Mouse (Mus musculus) brown adipose tissue, adult 24 weeks (tissue): Measurements from ENCODE around the gene Rpl3. TPM values are rescaled to one million over a fixed set of nuclear protein-coding genes. Genes with fewer than 3 reads are reported as not detected.

Experiments
- H3K27ac ChIP-seq: fragments of 200-500 bp; replicated peaks from 2 replicates; pipeline ENCODE4 v1.5.1; 2012; ENCODE audit warnings: low read depth, mild to moderate bottlenecking, low read length
- H3K4me1 ChIP-seq: fragments of 200-500 bp; 2 replicates; pipeline ENCODE4 v1.6.1; 2012; ENCODE audit warnings: low read length, mixed read lengths; ENCODE audit not compliant: control insufficient read depth, insufficient read depth, insufficient read length
- H3K4me3 ChIP-seq: fragments of 200-500 bp; 2 replicates; pipeline ENCODE4 v1.5.1; 2012; ENCODE audit warnings: low read depth, mild to moderate bottlenecking, low read length, moderate library complexity; ENCODE audit not compliant: insufficient read depth
- polyA plus RNA-seq: library from polyadenylated mRNA; stranded (reverse); fragments of >200 nt; gene quantifications from 2 replicates; pipeline ENCODE4 v1.2.4, GENCODE M21; 2012; ENCODE audit not compliant: missing spikeins, insufficient read depth, insufficient read length

The Rpl3 gene
- polyA plus RNA-seq, result 424 and 522 TPM in 2 replicates

- 0 out of 2 replicates have a peak within 1 kb of the TSS, but pooled peaks have one; percentile 8 for H3K27ac ChIP-seq
- no peaks in the 10 kb centered on the region for H3K4me1 ChIP-seq
- H3K4me3 ChIP-seq, result peak within 1 kb of the TSS; percentile 78
Measured at GRCm38 (mm10) chr15:80091121-80091955, at the start of gene Rpl3, which contains the start of gene Syngr1. Gene Rpl3, minus strand, starts transcription at chr15:80091868. Gene Syngr1, plus strand, starts transcription at chr15:80091334.

DNA sequence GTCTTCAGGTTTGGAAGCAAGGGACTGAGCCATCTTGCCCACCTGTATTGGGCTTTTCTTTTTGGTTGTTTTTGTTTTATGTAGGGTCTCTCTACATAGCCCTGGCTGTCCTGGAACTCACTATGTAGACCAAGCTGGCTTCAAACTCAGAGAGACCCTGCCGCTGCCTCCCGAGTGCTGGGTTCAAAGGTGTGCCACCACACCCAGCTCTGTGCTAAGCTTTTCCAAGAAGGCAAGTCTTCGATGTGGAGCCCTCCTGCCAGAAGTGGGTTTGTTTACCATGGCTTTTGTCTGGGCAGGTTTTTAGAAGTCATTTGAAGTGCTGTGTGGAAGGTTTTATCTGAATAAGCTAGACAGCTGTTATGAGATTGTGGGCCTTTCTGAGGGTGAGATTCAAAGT, 49.2 kb upstream of the Rpl3 start:
- H3K4me1 ChIP-seq, result peaks cover 5% of the 10 kb centered on the region
- H3K4me3 ChIP-seq, result no peak overlapping the region
- H3K27ac ChIP-seq, result no peak overlapping the region

GRCm38 (mm10) chr15:80140302-80140701, 48.6 kb upstream of the Rpl3 start:
- Histone ChIP-seq H3K4me3 (no peak overlapping the region), H3K4me1 (peaks cover 5% of the 10 kb centered on the region), H3K27ac (no peak overlapping the region)

- Histone ChIP-seq H3K4me1 (peaks cover 5% of the 10 kb centered on the region), H3K27ac (no peak overlapping the region), H3K4me3 (no peak overlapping the region)
Measured at GRCm38 (mm10) chr15:80137945-80138791, 46.5 kb upstream of the Rpl3 start.

- H3K27ac ChIP-seq, result no peak overlapping the region
- no peak overlapping the region for H3K4me3 ChIP-seq
- H3K4me1 ChIP-seq, result peaks cover 5% of the 10 kb centered on the region
Measured at GRCm38 (mm10) chr15:80136645-80137044, 45.0 kb upstream of the Rpl3 start.

- Histone ChIP-seq H3K4me3 (no peak overlapping the region), H3K27ac (peak overlapping the region; percentile 51), H3K4me1 (peaks cover 5% of the 10 kb centered on the region)
Measured at GRCm38 (mm10) chr15:80135499-80135898, 43.8 kb upstream of the Rpl3 start.

DNA sequence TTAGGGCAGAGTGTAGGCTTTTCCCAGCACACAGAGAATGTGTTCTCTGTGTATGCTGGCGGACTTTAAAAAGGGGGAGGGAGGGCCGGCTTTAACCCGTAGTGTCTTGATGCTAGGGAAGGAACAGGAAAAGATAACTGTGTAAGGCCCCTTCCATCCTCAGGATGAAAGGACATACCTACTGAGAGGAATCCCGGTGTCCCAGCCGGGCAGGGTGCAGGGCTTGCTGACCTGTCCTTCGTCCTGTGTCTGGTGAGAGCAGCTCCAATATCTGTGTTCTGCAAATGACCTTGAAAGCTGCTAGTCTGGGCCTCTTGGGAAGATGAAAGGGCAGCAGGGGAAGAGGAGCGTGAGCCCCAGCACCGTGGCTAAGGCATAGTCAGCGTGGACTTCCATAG, 42.8 kb upstream of the Rpl3 start:
- peak overlapping the region; percentile 75 for H3K4me3 ChIP-seq
- peak overlapping the region; percentile 98 for H3K27ac ChIP-seq

GRCm38 (mm10) chr15:80133682-80134449, 42.2 kb upstream of the Rpl3 start:
- Histone ChIP-seq H3K4me1 (peaks cover 5% of the 10 kb centered on the region), H3K4me3 (peak overlapping the region; percentile 75), H3K27ac (peak overlapping the region; percentile 98)

More for the DNA sequence above, 42.8 kb upstream of the Rpl3 start:
- peaks cover 5% of the 10 kb centered on the region for H3K4me1 ChIP-seq

DNA sequence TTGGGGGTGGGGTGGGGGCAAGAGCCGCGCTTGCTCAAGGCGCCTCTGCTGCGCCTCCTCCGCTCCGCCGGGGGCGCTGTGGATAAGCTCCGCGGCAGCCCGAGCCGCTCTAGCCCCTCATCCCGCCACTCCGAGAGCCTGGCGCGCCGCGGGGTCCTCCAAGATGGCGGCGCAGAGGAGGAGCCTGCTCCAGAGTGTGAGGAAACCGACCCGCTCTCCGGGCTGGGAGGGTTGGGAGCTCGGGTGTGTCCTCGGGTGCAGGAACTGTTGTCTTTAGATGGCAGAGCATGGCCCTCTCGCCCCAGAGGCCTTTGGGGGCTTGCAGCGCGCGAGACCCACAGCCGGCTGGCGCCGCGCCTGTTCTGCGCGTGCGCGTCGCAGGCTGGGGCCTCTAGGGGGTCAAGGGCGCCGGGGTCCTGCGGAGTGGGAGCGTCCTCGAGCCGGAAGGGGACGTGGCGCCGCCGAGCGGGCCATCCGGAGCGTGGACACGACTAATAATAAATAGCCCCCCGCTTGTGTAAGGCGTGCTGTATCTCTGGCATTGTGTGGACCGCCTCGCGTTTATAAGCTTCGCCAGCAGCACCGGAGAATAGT, 41.4 kb upstream of the Rpl3 start, which contains the start of gene Tab1:
TSS of gene Tab1 (plus strand) at position 135 of the 594 bp plus-strand sequence.
- Histone ChIP-seq H3K4me1 (no peaks in the 10 kb centered on the region; the same call in none of the 2 replicates), H3K4me3 (peak within 1 kb of the TSS; percentile 75), H3K27ac (peak within 1 kb of the TSS; percentile 98)

- H3K4me1 ChIP-seq, result no peaks in the 10 kb centered on the region; the same call in none of the 2 replicates
- H3K4me3 ChIP-seq, result no peak overlapping the region
- H3K27ac ChIP-seq, result no peak overlapping the region
Measured at GRCm38 (mm10) chr15:80132452-80132851, 40.8 kb upstream of the Rpl3 start.

GRCm38 (mm10) chr15:80131421-80131820, 39.8 kb upstream of the Rpl3 start:
- no peak overlapping the region for H3K27ac ChIP-seq
- H3K4me1 ChIP-seq, result no peaks in the 10 kb centered on the region
- no peak overlapping the region for H3K4me3 ChIP-seq

DNA sequence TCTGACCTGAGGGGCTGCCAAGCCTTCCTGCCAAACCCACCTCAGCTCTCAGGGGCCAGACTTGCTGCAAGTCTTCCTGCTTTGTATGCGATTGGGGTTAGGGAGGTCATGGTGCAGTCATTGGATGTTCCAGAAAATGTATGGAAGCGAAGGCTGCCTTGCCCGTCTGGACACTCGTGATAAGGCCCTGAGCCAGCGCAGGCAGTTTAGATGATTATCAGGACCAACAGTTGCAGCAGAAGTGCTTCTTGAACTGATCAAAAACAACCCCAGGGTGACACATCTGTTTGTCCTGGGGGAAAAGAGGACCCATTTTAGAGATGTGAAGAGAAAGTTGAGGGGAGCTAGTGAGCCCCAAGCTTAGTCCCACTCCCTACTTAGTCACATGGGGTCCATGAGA, 39.0 kb upstream of the Rpl3 start:
- H3K4me1 ChIP-seq, result no peaks in the 10 kb centered on the region
- no peak overlapping the region for H3K4me3 ChIP-seq
- H3K27ac ChIP-seq, result no peak overlapping the region

- H3K27ac ChIP-seq, result no peak overlapping the region
- no peak overlapping the region for H3K4me3 ChIP-seq
- no peaks in the 10 kb centered on the region for H3K4me1 ChIP-seq
Measured at GRCm38 (mm10) chr15:80129982-80130381, 38.3 kb upstream of the Rpl3 start.

DNA sequence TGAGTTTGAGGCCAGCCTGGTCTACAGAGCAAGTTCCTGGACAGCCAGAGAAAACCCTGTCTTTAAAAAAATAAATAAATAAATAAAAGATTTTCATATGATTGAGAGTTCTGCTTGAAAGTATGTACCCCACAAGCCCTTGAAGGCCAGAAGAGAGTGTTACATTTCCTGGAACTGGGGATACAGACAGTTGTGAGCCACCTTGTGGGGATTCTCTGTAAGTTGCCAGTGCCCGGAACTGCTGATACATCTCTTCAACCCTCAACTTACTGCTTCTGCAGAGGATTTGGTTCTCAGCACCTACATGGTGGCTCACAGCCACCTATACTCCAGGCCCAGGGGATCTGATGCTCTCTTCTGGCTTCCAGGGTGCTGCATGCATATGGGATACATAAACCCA, 35.5 kb upstream of the Rpl3 start:
- no peaks in the 10 kb centered on the region for H3K4me1 ChIP-seq
- H3K27ac ChIP-seq, result no peak overlapping the region
- no peak overlapping the region for H3K4me3 ChIP-seq
